Mouse (Mus musculus) adrenal gland, postnatal 36 days (tissue): ENCODE data around the gene Nkrf. TPM values are rescaled to one million over a fixed set of nuclear protein-coding genes. Genes with fewer than 3 reads are reported as not detected.

Source experiments
- DNase-seq, 2 experiments: peaks; one replicate each; pipeline ENCODE4 v3.0.0; 2021; ENCODE audit warnings: mixed read lengths in 1 of 2
- total RNA-seq, 2 experiments: library from RNA; stranded (reverse); gene quantifications; 2 replicates each; pipeline ENCODE4 v1.2.3; 2021

Nkrf gene
- total RNA-seq, 2 experiments from 2014 or later = 10.6 to 14.6 TPM

GRCm38 (mm10) chrX:36863766-36864608, 38.7 kb downstream of the Nkrf start:
- peak; percentile 80 to 83 for DNase-seq

GRCm38 (mm10) chrX:36852631-36853030, 50.1 kb downstream of the Nkrf start:
- no peak for DNase-seq

GRCm38 (mm10) chrX:36847152-36847551, 55.5 kb downstream of the Nkrf start:
- no peak for DNase-seq

- DNase-seq = peak; percentile 41 to 48
Measured at GRCm38 (mm10) chrX:36843346-36843990, 59.2 kb downstream of the Nkrf start.

- DNase-seq = no peak
Measured at GRCm38 (mm10) chrX:36841698-36842097, 61.0 kb downstream of the Nkrf start.

- DNase-seq = peak; percentile 25 to 46
Measured at GRCm38 (mm10) chrX:36839391-36839790, 63.3 kb downstream of the Nkrf start.

Other genes with a start within 250 kb of the Nkrf start
- gene Slc25a43, start 159.2 kb downstream of the Nkrf start, total RNA-seq = 1 to 10 TPM; 1.1 to 2.2 TPM
- gene Slc25a5, start 107.2 kb downstream of the Nkrf start, total RNA-seq = 100 to 1,000 TPM; 483 to 490 TPM
- gene Ube2a, start 29.0 kb downstream of the Nkrf start, total RNA-seq = 10 to 100 TPM; 63.2 to 66.3 TPM
- gene C330007P06Rik, start 28.8 kb downstream of the Nkrf start, total RNA-seq = 10 to 100 TPM; 50.3 to 51.5 TPM
- 10 to 100 TPM; 20.7 to 24.4 TPM for gene Sept6, start 88.9 kb upstream of the Nkrf start, total RNA-seq
- gene Sowahd, start 145.9 kb upstream of the Nkrf start, total RNA-seq = 1 to 10 TPM in 1 of 2 experiments, under 1 TPM in 1; 0.46 to 1.2 TPM
- gene Rpl39, start 182.5 kb upstream of the Nkrf start, total RNA-seq = 100 to 1,000 TPM; 634 to 643 TPM
- 10 to 100 TPM; 12.2 to 14.6 TPM for gene Upf3b, start 207.4 kb upstream of the Nkrf start, total RNA-seq
- gene Nkap, start 223.9 kb upstream of the Nkrf start, total RNA-seq = 10 to 100 TPM; 14.8 to 16.3 TPM